Mouse (Mus musculus) adrenal gland, adult (tissue): ENCODE measurements around the gene Trappc10.

Source experiments
- DNase-seq, 2 experiments: peaks; one replicate each; pipeline ENCODE4 v3.0.0; 2022 to 2023; ENCODE audit warnings: low spot score in 1 of 2; ENCODE audit not compliant: inconsistent age in 2 of 2

Gene Trappc10

GRCm38 (mm10) chr10:78244438-78245224 lies at the start of gene Trappc10:
Gene Trappc10 (minus strand): TSS chr10:78244641.
- DNase-seq = peak; percentile 92 to 96

DNA sequence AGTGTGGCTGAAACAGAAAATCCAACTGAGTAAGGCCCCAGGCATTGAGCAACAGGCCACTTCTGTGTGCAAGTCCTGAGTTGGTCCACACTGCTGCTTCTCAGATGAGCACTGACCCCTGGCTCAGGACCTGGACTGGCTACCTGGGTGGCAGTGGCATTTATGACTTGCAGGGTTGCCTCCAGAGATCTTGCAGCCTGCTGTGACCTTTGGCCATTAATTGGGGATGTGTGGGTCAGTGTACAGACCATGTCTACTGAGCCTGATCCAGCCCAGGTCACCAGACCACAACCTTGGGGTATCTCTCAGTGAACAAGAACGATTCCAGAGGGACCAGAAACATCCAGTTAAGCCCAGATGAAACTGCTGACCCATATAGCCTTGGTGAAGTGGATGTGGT lies 49.1 kb upstream of the Trappc10 start:
- no peak for DNase-seq

GRCm38 (mm10) chr10:78292381-78292780 lies 47.9 kb upstream of the Trappc10 start:
- DNase-seq = no peak

- peak in 1 of 2 experiments; percentile 86 for DNase-seq
Observed at GRCm38 (mm10) chr10:78290730-78291535, 46.5 kb upstream of the Trappc10 start.

GRCm38 (mm10) chr10:78288896-78289295 lies 44.5 kb upstream of the Trappc10 start:
- DNase-seq = no peak

- DNase-seq = no peak
Observed at GRCm38 (mm10) chr10:78288135-78288534, 43.7 kb upstream of the Trappc10 start.

GRCm38 (mm10) chr10:78287465-78288132 lies 43.2 kb upstream of the Trappc10 start:
- DNase-seq = no peak

- no peak for DNase-seq
Observed at GRCm38 (mm10) chr10:78285959-78286358, 41.5 kb upstream of the Trappc10 start.

- no peak for DNase-seq
Observed at GRCm38 (mm10) chr10:78285409-78285808, 41.0 kb upstream of the Trappc10 start.

GRCm38 (mm10) chr10:78284812-78285211 lies 40.4 kb upstream of the Trappc10 start:
- DNase-seq = no peak

GRCm38 (mm10) chr10:78282411-78282810 lies 38.0 kb upstream of the Trappc10 start:
- peak; percentile 60 to 82 for DNase-seq

GRCm38 (mm10) chr10:78280486-78280885 lies 36.0 kb upstream of the Trappc10 start:
- no peak for DNase-seq

DNA sequence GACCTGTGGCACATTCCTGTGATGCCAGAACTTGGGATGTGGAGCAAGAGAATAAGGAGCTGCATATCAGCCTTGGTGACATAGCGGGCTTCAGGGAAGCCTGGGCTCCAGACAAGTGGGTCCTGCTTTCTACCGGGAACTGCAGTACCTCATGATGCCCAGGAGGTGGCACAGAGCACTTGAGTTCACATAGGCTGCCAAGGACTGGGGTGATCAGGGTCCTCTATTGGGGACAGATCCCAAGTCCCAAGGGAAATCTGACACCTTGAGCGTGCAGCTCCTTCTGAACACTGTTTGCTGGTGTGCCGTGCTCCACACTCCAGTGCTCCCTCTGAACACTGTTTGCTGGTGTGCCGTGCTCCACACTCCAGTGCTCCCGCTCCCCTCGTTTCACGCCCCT lies 34.8 kb upstream of the Trappc10 start:
- DNase-seq = peak; percentile 52 to 82

DNA sequence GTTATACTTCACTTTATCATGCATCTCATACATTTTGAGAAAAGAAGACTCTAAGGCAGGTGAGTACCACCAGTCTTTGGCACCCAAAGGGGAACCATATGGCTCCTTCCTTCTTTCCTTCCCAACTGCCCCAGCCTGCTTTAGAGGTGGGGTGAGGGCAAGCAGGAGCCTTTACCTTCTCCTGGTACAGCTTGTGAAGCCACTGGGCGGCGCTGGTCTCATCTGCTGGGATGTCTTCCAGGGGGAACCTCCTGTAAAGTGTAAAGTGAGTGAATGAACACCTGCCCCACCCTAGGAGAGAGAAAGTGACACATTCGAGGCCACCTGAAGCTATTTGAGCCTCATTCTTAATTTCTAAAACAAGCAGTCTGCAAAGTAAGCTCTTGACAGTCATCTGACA lies 33.4 kb upstream of the Trappc10 start:
- DNase-seq = no peak

GRCm38 (mm10) chr10:78276242-78276641 lies 31.8 kb upstream of the Trappc10 start:
- no peak for DNase-seq

- no peak for DNase-seq
Observed at GRCm38 (mm10) chr10:78272932-78273331, 28.5 kb upstream of the Trappc10 start.

- no peak for DNase-seq
Observed at GRCm38 (mm10) chr10:78265881-78266280, 21.4 kb upstream of the Trappc10 start.

- no peak for DNase-seq
Observed at GRCm38 (mm10) chr10:78264735-78265134, 20.3 kb upstream of the Trappc10 start.

DNA sequence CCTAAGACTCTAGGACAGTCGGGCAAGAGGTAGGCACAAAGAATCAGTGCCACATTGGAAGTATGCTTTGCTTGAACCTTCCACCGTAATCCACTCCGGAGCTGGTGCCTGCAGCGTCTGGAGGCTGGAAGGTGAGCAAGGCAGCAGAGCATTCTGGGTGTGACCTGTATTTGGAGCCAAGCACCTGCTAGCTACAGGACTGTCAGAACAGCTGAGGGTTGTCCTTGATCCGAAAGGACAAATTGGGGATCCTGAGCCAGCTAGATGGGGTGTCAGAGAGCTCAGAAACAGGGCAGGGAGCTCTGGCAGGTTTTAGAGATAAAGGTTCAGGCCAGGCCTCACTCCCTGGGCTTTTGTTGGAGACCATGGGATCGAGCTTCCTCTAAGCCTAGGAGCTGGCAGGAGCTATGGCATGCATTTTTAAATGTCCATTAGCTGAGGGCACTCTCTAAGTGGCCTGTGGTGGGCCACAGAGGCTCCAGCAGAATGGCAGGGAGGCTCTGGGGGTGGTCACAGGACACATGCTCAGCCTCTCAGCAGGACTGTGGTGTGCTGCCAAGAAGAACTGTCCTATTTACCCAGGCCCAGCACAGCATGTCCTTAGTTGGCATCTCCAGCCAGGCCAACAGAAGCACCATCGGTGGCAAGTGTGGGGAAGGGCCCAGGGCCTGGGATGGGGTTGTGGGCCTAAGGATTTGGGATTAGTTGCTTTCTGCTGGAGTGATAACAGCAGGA lies 16.6 kb upstream of the Trappc10 start:
- DNase-seq = no peak

DNA sequence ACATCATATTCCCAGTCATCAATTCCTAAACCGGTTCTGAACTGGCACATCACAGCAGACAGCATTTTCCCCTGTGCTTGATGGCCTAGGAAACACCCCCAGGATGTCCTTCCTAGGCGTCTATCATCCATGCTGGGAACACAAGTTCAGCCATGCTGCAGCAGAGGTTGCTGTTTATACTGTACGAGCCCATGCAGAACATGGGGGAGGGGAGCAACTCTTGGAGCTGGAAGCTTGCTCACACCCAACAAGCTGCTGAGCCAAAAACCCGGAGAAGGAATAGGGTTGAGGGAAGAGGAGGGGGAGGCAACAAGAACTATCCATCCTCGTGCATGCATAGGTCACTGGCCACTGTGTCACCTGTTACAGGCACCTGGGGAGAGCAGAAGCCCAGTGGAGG lies 15.9 kb upstream of the Trappc10 start:
- no peak for DNase-seq

DNA sequence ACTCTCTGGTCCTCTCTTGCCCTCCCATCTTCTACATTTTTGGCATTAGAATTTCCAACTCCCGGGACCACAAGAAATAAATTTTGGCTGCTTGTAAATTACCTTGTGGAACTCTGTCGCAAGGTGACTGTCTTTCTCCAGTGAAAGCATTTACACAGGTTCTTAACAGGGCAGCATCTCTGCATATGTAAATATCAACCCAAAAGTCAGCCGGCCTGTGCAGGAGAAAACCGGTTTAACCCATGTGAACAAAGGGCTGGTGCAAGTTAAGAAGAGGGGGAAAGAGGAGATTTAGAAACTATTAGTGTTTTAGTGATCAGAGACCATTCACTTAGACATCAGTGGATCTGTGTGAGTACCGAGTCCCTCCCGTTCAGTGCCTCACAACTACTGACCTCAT lies 15.3 kb upstream of the Trappc10 start:
- no peak for DNase-seq
